Mouse (Mus musculus) inflammation-experienced regulatory T-cells, adult 6 months (primary cell): ENCODE data around the gene Arl15. TPM values are rescaled to one million over a fixed set of nuclear protein-coding genes. Genes with fewer than 3 reads are reported as not detected.

Experiments
- ATAC-seq: one replicate; pipeline ENCODE4 v1.8.0; 2017
- polyA plus RNA-seq, 3 experiments: library from polyadenylated mRNA; unstranded; fragments of 100-300 nt; shearing (Covaris generic); gene quantifications; one replicate each; pipeline ENCODE4 v1.2.1; 2017

Gene Arl15
- polyA plus RNA-seq, 3 experiments from 2014 or later, result 15.8 to 18.9 (median 16.6) TPM

- no peak for ATAC-seq
Observed at GRCm38 (mm10) chr13:113875724-113876123, 81.4 kb downstream of the Arl15 start.

DNA sequence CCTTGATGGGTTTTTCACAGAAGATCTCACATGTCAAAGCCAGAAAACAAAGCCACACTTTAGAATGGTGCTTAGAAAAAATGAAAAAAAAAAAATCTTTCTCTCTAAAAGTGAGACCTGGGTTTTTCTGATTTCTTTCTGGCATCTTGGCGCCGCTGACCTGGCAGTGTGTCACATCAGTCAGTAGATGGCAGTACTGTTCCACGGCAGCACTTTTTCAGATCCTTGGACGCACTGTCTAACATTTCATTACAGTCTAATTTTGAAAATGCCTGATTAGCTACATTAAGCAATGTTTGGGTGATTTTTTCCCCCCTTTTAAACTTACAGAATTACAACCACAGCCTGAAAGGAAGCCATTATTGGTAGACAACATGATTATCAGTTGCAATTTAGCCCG is 83.1 kb downstream of the Arl15 start:
- peak; percentile 89 for ATAC-seq

- ATAC-seq, result no peak
Observed at GRCm38 (mm10) chr13:113878571-113878970, 84.3 kb downstream of the Arl15 start.

- ATAC-seq, result no peak
Observed at GRCm38 (mm10) chr13:113879651-113880327, 85.5 kb downstream of the Arl15 start.

- no peak for ATAC-seq
Observed at GRCm38 (mm10) chr13:113880564-113881171, 86.4 kb downstream of the Arl15 start.

GRCm38 (mm10) chr13:113882959-113883358 is 88.7 kb downstream of the Arl15 start:
- no peak for ATAC-seq

DNA sequence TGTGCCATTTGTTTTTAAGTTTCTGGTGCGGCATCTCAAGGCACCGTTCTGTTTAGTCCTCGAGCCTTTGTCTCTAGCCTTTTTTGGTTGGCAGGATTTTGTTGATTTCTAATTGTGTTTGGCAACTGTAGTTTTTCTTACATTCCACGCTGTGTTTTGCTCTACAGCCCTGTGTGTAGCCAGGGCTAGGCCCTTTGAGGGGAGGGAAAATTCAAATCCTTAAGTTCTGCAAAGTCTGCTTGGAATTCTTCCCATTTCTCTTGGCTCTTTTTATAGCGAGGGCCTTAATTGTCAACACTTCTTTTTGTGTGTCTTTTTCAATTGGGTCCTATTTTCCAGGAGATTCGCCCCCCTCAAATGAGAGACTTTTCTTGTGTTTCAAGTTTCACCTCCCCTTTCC is 92.8 kb downstream of the Arl15 start:
- ATAC-seq, result no peak

GRCm38 (mm10) chr13:113888126-113888525 is 93.8 kb downstream of the Arl15 start:
- ATAC-seq, result no peak

DNA sequence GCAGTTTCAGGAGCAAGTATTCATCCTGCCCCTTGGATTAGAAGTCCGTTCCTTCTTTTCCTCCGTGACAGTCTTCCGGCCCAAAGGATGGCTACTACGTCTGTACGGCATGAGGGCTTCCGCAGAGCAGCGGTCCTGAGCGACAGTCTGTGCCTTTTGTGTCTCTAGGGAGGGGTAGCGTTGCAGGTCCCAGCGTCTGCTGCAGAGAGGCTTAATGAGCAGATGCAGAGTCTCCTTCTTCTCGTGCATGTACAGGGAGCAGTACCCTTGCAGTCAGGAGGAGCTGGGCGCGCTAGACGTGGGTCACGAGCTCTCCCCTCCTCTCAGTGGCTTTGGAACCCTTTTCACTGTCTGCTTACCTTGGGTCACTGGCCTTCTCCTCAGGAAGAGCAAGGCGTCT is 94.4 kb downstream of the Arl15 start:
- no peak for ATAC-seq

DNA sequence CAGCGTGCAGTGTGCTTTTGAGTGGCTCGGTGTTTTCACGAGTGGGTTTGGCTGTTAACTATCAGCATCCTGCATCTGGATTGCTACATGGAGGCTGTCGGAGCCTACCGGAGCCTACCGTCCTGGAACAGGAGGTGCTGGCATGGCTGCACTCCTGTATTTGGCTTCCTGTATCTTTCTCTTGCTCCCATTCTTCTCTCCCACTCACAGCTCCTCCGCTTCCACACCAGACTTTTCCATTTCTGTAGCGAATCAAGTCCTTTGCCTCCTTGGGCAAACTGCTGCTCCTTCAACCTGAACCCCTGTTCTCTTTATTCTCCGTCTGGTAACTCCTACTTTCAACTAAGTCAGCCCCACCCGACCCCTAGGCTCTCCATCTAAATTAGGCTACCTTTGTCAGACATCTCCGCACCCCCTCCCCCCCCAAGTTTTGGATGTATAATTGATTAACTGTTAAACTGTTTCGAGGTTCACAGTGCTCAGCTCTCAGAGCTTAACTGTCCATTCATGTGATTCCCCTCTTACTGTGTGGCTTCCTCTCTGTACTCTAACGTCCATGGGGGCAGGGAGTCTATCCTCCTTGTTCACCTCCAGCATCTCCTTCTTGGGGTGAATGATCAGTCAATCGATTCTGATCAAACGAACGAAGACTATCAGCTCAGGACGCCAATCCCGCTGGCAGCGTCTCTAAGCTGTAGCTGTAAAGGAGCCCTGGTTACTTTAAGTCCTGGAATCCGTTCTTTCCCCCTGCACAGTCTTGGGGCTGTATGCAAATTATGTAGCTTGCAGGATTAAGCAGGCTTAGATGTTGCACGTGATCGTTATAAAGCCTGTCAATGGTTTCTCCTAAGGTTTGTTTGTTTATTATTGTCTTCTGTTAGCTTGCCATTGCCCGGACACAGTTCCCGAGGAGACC is 95.1 kb downstream of the Arl15 start:
- no peak for ATAC-seq

- no peak for ATAC-seq
Observed at GRCm38 (mm10) chr13:113896684-113897083, 102.4 kb downstream of the Arl15 start.

DNA sequence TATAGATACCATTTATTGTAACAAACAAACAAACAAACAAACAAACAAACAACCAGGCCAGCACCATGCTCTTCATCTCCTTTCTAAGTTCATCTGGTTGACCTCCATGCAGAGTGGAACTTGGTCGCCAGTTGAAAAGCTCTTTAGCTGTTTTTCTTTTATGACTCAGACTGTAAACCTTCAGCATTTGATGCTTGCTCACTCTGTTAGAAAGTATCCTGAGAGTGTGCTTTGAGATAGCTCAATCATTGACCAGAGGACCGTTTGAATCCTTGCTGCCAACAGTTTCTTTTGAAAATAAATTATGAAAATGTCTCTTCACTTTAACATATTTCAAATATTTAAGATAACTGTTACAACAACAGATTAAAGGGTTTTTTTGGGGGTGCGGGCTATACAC is 103.2 kb downstream of the Arl15 start:
- ATAC-seq, result no peak

DNA sequence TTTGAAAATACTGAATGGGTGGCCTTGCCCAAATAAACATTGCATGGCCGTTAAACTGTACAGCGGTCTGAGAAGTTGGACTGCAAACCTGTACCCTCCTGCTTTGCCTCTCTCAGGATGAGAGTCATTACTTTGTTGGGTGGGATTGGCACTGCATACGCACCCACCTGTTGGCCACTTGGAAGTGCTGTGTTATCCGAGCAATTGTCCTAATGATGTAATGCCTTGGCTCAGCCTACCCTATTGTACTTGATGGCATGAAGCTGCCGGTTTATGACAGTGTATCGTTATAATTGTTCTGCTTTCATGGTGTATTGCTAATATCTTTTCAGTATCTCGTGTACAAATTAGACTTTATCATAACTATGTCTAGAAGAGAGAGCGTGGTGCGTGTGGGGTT is 103.6 kb downstream of the Arl15 start:
- no peak for ATAC-seq

DNA sequence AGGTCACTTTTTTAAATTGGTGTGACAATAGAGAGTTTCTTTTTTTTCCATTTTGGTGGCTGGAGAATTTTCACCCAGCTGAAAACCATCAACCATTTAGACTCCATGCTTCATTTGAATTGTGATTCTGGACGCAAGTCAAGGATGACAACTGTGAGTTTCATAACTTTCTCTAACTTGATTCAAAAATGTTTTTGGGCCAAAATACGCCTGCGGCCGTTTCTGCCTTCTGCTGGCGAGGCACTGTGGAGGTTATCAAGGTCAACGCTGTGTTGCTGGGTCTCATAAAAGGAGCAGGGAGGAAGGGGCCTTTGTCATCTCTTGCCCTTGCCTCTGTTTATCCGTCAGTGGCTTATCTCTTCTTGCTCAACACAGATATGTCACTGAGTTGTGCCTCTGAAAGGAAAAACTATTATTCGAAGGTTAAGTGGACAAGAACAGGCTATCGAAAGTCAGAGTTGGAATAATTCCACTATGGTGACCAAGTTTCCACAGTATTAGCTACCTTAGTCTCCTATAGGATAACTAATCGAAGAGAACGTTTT is 106.8 kb downstream of the Arl15 start:
- ATAC-seq, result no peak

GRCm38 (mm10) chr13:113903255-113903654 is 109.0 kb downstream of the Arl15 start:
- no peak for ATAC-seq

GRCm38 (mm10) chr13:113911986-113912519 is 117.7 kb downstream of the Arl15 start:
- no peak for ATAC-seq

DNA sequence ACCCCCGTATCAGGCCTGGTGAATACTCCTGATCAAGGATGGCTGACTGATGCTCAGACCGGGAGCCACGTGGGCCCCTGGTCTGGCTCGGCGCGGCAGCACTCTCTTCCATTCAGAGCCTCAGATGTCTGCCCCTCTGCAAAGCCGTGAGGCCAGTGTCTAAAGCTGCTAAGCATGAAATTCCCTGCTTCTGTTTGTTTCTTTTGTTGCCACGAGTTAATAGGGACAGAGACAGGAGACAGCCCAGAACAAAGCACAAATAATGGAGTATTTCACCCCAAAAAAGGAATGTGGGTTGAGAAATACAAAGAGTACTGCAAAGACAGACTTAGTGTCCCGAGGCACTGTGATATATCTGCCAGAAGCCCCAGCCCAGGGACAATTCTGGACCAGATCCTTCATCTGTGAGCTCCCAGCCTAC is 120.3 kb downstream of the Arl15 start:
- no peak for ATAC-seq

- no peak for ATAC-seq
Observed at GRCm38 (mm10) chr13:113915700-113916099, 121.4 kb downstream of the Arl15 start.

GRCm38 (mm10) chr13:113916761-113917160 is 122.5 kb downstream of the Arl15 start:
- ATAC-seq, result no peak

- ATAC-seq, result no peak
Observed at GRCm38 (mm10) chr13:113917376-113917775, 123.1 kb downstream of the Arl15 start.

- ATAC-seq, result no peak
Observed at GRCm38 (mm10) chr13:113917868-113918411, 123.6 kb downstream of the Arl15 start.

- ATAC-seq, result no peak
Observed at GRCm38 (mm10) chr13:113918668-113919067, 124.4 kb downstream of the Arl15 start.

DNA sequence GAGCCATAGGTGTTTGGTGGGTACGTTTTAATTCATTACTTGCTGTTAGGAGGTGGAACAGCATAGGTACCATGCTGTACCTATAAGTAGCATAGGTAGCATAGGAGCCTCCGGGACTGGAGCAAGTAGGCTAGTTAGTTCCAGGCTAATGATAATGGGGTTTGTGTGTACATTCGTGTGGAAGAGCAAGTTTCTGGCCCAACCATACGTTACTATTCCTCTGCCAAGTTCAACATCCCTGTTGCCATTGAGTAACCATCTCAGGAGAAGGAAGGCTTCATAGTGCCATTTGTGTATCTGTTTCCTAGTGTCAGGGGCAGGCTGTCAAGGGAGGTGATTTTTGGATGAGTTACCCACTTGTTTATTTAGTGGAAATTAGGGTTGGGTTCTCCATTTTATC is 141.4 kb downstream of the Arl15 start:
- ATAC-seq, result no peak
